Mouse (Mus musculus) heart, embryonic 14.5 days (tissue): ENCODE results near the gene Gm4131. TPM values are rescaled to one million over a fixed set of nuclear protein-coding genes. Genes with fewer than 3 reads are reported as not detected.

Experiments used
- ATAC-seq: fragments of 200-750 bp; cut with Nextera tagmentation; 2 replicates; pipeline ENCODE4 v1.8.0; 2017; ENCODE audit warnings: low read depth, moderate TSS enrichment; ENCODE audit not compliant: insufficient number of reproducible peaks, insufficient read depth, low FRiP score
- H3K27ac ChIP-seq, 2 experiments: fragments of 200-500 bp in 1 of 2; fragments of 300-500 bp in 1 of 2; sonication (generic) in 1 of 2; replicated peaks in 1 of 2; 2 replicates each; pipeline ENCODE4 v1.5.1; 2012 to 2014; ENCODE audit warnings: low read depth in 2 of 2, low read length in 2 of 2, control low read depth in 1 of 2, mild to moderate bottlenecking in 1 of 2, mixed read lengths in 1 of 2; ENCODE audit not compliant: control insufficient read depth in 1 of 2, insufficient read depth in 1 of 2
- H3K27me3 ChIP-seq: fragments of 300-500 bp; sonication (generic); 2 replicates; pipeline ENCODE4 v1.6.1; 2014; ENCODE audit warnings: mild to moderate bottlenecking, low read length, control low read depth; ENCODE audit not compliant: control insufficient read depth, insufficient read depth
- H3K36me3 ChIP-seq: fragments of 300-500 bp; sonication (generic); 2 replicates; pipeline ENCODE4 v1.6.1; 2014; ENCODE audit warnings: mild to moderate bottlenecking, control low read depth, low read length, mixed read lengths; ENCODE audit not compliant: control insufficient read depth, insufficient read depth
- H3K4me1 ChIP-seq, 2 experiments: fragments of 200-500 bp in 1 of 2; fragments of 300-500 bp in 1 of 2; sonication (generic) in 1 of 2; 2 replicates each; pipeline ENCODE4 v1.6.1; 2012 to 2014; ENCODE audit warnings: low read length in 2 of 2, control low read depth in 1 of 2, mixed read lengths in 1 of 2; ENCODE audit not compliant: control insufficient read depth in 2 of 2, insufficient read depth in 2 of 2
- H3K4me2 ChIP-seq: fragments of 300-500 bp; sonication (generic); 2 replicates; pipeline ENCODE4 v1.6.1; 2014; ENCODE audit warnings: mild to moderate bottlenecking, low read length
- H3K4me3 ChIP-seq, 2 experiments: fragments of 200-500 bp in 1 of 2; fragments of 300-500 bp in 1 of 2; sonication (generic) in 1 of 2; 2 replicates each; pipeline ENCODE4 v1.5.1; 2012 to 2014; ENCODE audit warnings: low read length in 2 of 2, mild to moderate bottlenecking in 2 of 2, control low read depth in 1 of 2, low read depth in 1 of 2, moderate library complexity in 1 of 2; ENCODE audit not compliant: control insufficient read depth in 1 of 2, insufficient read depth in 1 of 2
- H3K9ac ChIP-seq: fragments of 300-500 bp; sonication (generic); 2 replicates; pipeline ENCODE4 v1.6.1; 2014; ENCODE audit warnings: mild to moderate bottlenecking, low read length
- H3K9me3 ChIP-seq: fragments of 300-500 bp; sonication (generic); 2 replicates; pipeline ENCODE4 v1.6.1; 2016; ENCODE audit warnings: low read length, control low read depth; ENCODE audit not compliant: control insufficient read depth
- WGBS: fragments of 180-500 bp; shearing (Covaris S2); extraction: QIAGEN DNeasy Blood & Tissue Kit; methylation state at CpG from one replicate; pipeline ENCODE4 v1.1.7; 2014; 5-methylcytosine and 5-hydroxymethylcytosine counted together
- polyA plus RNA-seq: library from polyadenylated mRNA; unstranded; fragments of >200 nt; fragmentation: Nextera tagmentation; extraction: Ambion mirVana; gene quantifications from 2 replicates; pipeline ENCODE4 v1.2.1, GENCODE M21; 2014

Gene Gm4131
- polyA plus RNA-seq, 1 experiment from 2014 or later, result not detected

DNA sequence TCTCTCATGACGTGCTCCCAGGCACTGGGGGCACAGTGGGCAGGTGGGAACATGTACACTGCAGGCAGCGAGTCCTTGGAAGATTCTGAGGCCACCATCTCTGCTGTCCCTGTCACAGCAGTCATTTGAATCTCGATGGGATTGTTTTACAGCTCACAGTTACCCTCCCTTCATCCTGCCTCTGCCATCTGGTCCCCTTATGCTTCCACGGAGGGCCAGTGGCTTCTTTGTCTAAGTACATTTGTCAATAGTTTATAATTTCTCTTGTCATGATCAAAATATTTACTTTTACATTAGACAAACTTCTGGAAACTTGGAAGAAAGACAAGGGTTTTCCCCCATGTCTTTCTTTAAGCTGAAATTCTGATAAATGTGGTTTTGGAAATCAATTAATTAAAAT, 20.0 kb downstream of the Gm4131 start:
- Histone ChIP-seq H3K4me1 (no peaks in the 10 kb centered on the region), H3K9me3 (no peaks in the 10 kb centered on the region), H3K4me2 (no peak overlapping the region), H3K27ac (no peak overlapping the region), H3K36me3 (no peaks in the 10 kb centered on the region), H3K4me3 (no peak overlapping the region), H3K9ac (no peak overlapping the region), H3K27me3 (no peaks in the 10 kb centered on the region)
- 63% methylated on average over 4 of the region's 4 CpGs for WGBS
- ATAC-seq, result no peak

DNA sequence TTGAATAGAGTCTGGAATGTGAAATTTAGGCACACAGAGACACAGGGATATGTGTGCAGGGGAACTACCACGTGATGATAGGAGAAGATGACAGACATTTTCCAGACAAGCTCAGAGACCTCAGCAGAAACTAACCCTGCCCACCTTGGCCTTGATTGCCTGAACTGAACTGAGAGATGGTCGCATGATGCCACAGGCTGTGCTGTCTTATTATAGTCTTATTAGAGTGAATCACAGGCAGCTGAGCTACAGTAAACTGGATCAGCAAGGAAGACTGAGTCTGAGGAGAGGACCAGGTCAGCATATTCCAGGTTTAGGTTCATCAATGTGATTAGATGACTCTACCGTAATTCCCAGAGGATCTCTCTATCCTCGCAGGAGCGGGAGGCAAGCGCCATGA, 20.4 kb downstream of the Gm4131 start:
- WGBS, result 77% methylated on average over 6 of the region's 6 CpGs
- Histone ChIP-seq H3K4me1 (no peaks in the 10 kb centered on the region), H3K9me3 (no peaks in the 10 kb centered on the region), H3K36me3 (no peaks in the 10 kb centered on the region), H3K9ac (no peak overlapping the region), H3K27ac (no peak overlapping the region), H3K27me3 (no peaks in the 10 kb centered on the region), H3K4me2 (no peak overlapping the region), H3K4me3 (no peak overlapping the region)
- ATAC-seq, result no peak

- H3K4me2 ChIP-seq, result no peak overlapping the region
- no peak for ATAC-seq
- no peaks in the 10 kb centered on the region for H3K4me1 ChIP-seq
- H3K4me3 ChIP-seq, result no peak overlapping the region
- no peaks in the 10 kb centered on the region for H3K9me3 ChIP-seq
- no peaks in the 10 kb centered on the region for H3K27me3 ChIP-seq
- 89% methylated on average over 1 of the region's 1 CpGs for WGBS
- no peak overlapping the region for H3K9ac ChIP-seq
- no peaks in the 10 kb centered on the region for H3K36me3 ChIP-seq
- no peak overlapping the region for H3K27ac ChIP-seq
Measured at GRCm38 (mm10) chr14:62541751-62542150, 25.0 kb downstream of the Gm4131 start.

DNA sequence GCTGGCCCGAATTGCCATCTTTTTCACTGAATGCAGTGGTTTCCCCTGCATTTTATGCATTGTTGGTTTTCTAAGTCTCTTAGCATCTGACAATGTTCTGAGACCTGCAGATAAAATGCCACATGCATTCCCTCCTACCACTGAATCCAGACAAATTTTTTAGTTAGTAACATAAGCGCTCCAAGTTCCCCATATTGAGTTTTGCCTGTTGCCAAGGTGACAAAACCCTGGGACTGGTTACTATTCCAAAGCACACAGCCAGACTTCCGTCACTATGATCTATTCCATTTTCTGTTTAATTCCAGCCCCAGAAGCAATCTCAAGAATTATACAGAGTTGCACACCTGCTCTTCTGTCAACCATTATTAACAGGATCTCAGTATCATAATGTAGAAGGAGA, 26.9 kb downstream of the Gm4131 start:
- Histone ChIP-seq H3K36me3 (no peaks in the 10 kb centered on the region), H3K27ac (no peak overlapping the region), H3K9me3 (no peaks in the 10 kb centered on the region), H3K4me1 (no peaks in the 10 kb centered on the region), H3K4me3 (no peak overlapping the region), H3K4me2 (no peak overlapping the region), H3K9ac (no peak overlapping the region), H3K27me3 (no peaks in the 10 kb centered on the region)
- WGBS, result 81% methylated on average over 3 of the region's 3 CpGs
- ATAC-seq, result no peak

DNA sequence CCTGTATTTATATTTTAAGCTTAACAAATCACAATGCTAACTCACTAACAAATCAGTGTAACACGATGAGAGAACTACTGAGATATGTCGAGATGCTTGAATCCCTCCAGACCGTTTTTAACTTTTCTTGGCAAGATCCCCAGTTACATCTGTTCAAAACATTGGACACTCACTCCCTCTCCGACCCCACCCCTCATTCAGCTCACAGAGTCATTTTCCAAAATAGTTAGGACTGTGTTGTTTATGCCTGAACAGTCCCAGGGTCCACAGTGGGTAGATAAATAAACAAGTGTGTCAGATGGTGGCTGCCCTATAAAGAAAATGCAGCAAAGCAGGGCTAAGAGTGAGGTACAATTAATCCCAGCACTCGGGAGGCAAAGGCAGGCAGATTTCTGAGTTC, 29.7 kb downstream of the Gm4131 start:
- no peaks in the 10 kb centered on the region for H3K27me3 ChIP-seq
- no peaks in the 10 kb centered on the region for H3K9me3 ChIP-seq
- ATAC-seq, result no peak
- no peaks in the 10 kb centered on the region for H3K4me1 ChIP-seq
- H3K9ac ChIP-seq, result no peak overlapping the region
- no peak overlapping the region for H3K4me3 ChIP-seq
- WGBS, result 60% methylated on average over 5 of the region's 5 CpGs
- H3K4me2 ChIP-seq, result no peak overlapping the region
- no peak overlapping the region for H3K27ac ChIP-seq
- H3K36me3 ChIP-seq, result no peaks in the 10 kb centered on the region

DNA sequence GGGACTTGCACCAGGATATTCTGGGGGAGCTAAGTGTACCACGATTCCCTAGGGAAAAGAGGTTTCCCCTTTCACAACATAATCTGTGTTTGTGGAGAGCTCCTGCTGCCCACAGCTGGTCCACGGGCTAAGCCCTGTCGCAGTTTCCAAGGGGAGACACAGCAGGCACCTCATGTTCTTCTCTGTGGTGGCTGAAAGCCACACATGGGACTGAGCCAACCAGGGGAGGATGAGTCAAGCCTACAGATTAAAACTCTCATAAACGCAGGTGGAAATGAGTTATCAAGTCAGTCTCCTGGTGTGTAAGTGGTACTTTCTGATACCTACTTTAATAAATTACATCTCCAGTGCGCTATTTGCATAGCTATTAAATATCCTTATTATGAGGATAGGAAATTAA, 30.6 kb downstream of the Gm4131 start:
- no peaks in the 10 kb centered on the region for H3K36me3 ChIP-seq
- no peak for ATAC-seq
- H3K4me2 ChIP-seq, result no peak overlapping the region
- no peak overlapping the region for H3K27ac ChIP-seq
- H3K27me3 ChIP-seq, result no peaks in the 10 kb centered on the region
- H3K9me3 ChIP-seq, result no peaks in the 10 kb centered on the region
- no peaks in the 10 kb centered on the region for H3K4me1 ChIP-seq
- H3K9ac ChIP-seq, result no peak overlapping the region
- H3K4me3 ChIP-seq, result no peak overlapping the region
- WGBS, result 45% methylated on average over 5 of the region's 5 CpGs

DNA sequence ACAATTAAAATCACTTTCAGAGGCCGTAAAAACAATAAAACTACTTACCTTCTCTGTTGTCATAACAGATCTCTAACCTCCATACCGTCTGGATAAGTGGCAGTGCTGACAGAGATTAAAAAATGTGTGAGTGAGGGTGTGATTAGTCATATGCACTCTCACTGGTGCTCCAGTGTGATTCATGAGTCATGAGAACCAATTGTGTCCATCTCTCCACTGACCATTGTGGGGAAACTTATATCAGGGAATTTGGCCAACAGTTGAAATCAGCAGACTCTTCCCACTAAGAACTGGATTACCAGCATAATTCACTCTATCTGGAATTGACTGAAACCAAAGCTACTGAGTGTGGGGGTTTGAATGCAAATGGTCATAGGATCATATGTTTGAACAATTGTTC, 35.8 kb downstream of the Gm4131 start:
- H3K27me3 ChIP-seq, result no peaks in the 10 kb centered on the region
- WGBS, result 50% methylated on average over 2 of the region's 2 CpGs
- H3K4me2 ChIP-seq, result no peak overlapping the region
- H3K4me1 ChIP-seq, result no peaks in the 10 kb centered on the region
- H3K27ac ChIP-seq, result no peak overlapping the region
- no peaks in the 10 kb centered on the region for H3K36me3 ChIP-seq
- no peak overlapping the region for H3K4me3 ChIP-seq
- ATAC-seq, result no peak
- no peaks in the 10 kb centered on the region for H3K9me3 ChIP-seq
- no peak overlapping the region for H3K9ac ChIP-seq

- Histone ChIP-seq H3K4me1 (peaks cover 4% of the 10 kb centered on the region in 2 experiments; a peak in 3 of 4 replicates), H3K36me3 (no peaks in the 10 kb centered on the region), H3K9me3 (no peaks in the 10 kb centered on the region), H3K9ac (no peak overlapping the region), H3K4me3 (no peak overlapping the region), H3K27ac (no peak overlapping the region), H3K4me2 (no peak overlapping the region), H3K27me3 (no peaks in the 10 kb centered on the region)
- ATAC-seq, result no peak
- WGBS, result 55% methylated on average over 1 of the region's 1 CpGs
Measured at GRCm38 (mm10) chr14:62512845-62513244, 53.9 kb downstream of the Gm4131 start.
